ENCODE assay signal across 13 mouse cellular contexts in genomic region chr6:99924181-99924580, GRCm38 (mm10).
"Had no signal": no experiment of that assay in that cellular context is flagged by ENCODE, and none has a peak within 500 bp of the region (broad histone marks: within the 10 kb centered on the region; RNA-seq: fewer than 3 reads in every experiment).

No protein-coding gene starts in this region.

- H3K27me3 ChIP-seq: stomach, embryonic 15.5 days had no signal

- H3K4me2 ChIP-seq: limb, embryonic 12.5 days; neural tube, embryonic 15.5 days; stomach, embryonic 15.5 days had no signal

- DNase-seq: kidney, postnatal 14 days; liver; lung, adult 18-20 months; lung, postnatal 36 days; midbrain, embryonic 14.5 days; right cerebral cortex, postnatal 14 days; thymus, postnatal 36 days had no signal

- H3K9ac ChIP-seq: limb, embryonic 12.5 days; liver, embryonic 14.5 days; neural tube, embryonic 15.5 days; stomach, embryonic 15.5 days had no signal

- H3K36me3 ChIP-seq: limb, embryonic 12.5 days; neural tube, embryonic 15.5 days; stomach, embryonic 15.5 days had no signal

- H3K4me1 ChIP-seq: neural tube, embryonic 15.5 days had no signal

- H3K4me3 ChIP-seq: left cerebral cortex, adult 2 months; limb, embryonic 12.5 days; myocyte; neural tube, embryonic 15.5 days; stomach, embryonic 15.5 days had no signal

- H3K27ac ChIP-seq: left cerebral cortex, adult 2 months; limb, embryonic 12.5 days; liver, embryonic 14.5 days; neural tube, embryonic 15.5 days; stomach, embryonic 15.5 days had no signal

- H3K9me3 ChIP-seq: neural tube, embryonic 15.5 days; stomach, embryonic 15.5 days had no signal
